Mouse (Mus musculus): ENCODE measurements around the gene Rab11fip5.
A peak's percentile ranks its signal among the peaks of the same experiment; 100 is the strongest.

Gene Rab11fip5

DNA sequence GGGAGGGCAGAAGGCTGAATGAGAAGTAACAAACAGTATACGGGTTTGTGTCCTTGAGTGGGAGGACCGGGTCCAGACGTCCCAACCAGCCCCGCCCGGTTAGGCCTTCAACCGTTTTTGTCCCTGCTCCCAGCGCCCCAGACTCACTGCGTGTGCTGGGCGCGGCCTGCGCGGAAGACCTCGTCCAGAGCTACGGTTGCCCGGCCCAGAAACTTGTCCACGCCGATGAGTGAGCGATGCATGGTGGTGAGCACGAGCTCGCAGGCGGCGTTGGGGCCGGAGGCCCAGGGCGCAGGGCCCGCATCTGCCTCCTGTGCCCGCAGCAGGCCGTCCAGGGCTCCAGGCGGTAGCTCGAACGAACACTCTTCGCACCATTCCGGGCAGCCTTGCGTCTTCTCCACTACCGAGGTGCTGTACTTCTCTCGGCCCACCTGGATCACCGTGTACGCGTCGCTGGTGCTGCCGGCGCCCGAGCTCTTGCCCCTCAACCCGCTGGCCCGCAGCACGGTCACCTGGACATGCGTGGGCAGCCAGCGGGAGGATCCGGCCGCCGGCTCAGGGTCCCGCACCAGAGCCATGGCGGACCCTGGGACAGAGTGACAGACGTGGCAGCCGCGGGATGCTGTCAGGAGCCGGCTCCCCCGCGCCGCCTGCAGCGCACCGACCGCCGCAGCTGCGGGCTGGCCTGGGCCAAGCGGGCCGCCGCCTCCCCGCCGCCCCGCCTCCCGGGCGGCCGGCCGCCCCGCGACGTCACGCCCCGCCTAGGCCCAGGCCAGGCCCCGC lies at the start of gene Rab11fip5:
Gene Rab11fip5 (minus strand): TSS at position 684 of the 783 bp plus-strand sequence.
- no peak for DNase-seq

DNA sequence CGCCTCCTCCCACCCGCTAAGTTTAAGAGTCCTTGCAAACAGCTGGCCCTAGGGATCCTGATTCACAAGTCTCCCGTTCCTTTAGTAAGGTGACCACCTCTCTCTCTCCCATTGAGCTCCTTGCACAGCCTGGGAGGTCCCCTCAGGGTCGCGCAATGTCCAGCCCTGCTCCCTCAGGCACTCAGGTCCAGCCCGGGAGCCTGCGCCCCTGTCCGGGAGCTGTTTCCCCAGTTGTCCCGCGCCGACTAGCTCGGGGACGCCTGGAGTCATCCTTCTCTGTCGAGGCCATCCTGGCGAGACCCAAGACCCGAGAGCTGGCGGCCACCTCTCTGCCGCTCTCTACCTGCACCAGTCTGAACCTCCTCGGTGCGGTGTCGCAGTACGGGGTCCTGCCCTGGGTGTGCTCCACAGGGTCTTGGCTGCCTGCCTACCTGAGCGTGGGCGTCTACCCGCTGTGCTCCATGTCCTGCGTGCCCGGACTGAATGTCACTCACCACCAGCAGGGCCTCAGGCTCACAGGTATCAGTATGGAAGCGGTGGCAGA lies 49.5 kb upstream of the Rab11fip5 start, which contains the start of gene Noto:
Gene Noto (plus strand): TSS at position 51 of the 544 bp plus-strand sequence.
- DNase-seq: no peak

DNA sequence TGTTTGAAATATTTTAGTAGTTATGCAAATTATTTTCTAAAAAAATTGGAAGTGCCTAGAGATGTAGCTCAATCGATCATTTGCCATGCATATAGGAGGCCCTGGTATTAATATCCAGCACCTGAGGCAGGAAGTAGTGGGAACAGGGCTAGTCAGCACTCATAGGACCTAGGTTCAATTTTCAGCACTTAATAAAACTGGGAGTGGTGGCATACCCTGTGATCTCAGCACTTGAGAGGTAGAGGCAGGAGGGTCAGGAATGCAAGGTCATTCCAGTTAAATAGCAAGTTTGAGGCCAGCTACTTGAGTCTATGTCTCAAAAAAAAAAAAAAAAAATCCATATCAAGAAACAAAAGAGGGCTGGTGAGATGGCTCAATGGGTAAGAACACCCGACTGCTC lies 44.7 kb upstream of the Rab11fip5 start:
- no peak for DNase-seq

GRCm38 (mm10) chr6:85415829-85416228 lies 41.4 kb upstream of the Rab11fip5 start:
- DNase-seq: no peak

GRCm38 (mm10) chr6:85410771-85411273 lies 36.4 kb upstream of the Rab11fip5 start:
- DNase-seq: no peak

DNA sequence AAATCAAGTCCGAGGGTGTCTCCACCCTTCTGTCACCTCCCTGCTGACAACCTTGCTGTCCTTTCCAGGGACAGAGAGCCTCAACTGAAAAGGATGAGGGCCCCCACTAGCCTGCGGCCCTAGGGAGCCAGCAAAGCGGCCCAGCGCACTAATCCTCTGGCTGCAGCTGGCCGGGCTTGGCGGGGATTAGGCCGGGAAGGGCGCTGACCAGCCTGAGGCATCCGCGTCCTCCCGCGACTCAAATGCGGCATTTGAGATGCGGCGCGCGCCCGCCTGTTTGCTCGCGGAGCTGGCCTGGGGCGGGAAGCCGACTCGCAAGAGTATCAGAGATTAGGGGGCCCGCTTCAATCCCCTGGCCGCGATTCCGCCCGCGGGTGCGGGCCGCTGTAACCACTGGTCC lies 34.6 kb upstream of the Rab11fip5 start:
- DNase-seq: no peak

- DNase-seq: no peak
Measured at GRCm38 (mm10) chr6:85403039-85403438, 28.6 kb upstream of the Rab11fip5 start.

DNA sequence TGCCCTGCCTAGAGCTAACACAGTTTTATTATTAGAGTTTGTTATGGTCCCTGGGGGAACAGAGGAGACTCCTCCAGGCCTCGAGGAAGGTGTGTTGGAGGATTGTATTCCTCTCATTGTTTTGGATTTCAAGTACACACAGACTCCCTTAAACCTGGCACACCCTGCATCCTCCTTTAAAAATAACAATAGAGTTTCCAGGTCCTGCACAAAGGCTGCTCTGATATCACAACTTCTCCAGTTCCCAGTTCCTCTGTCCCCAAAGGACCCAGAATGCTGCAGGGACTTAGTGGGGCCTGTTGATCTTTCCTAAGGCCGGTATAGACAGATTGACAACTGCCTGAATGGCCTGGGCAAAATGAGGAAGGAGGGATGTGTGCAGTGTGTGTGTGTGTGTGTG lies 28.2 kb upstream of the Rab11fip5 start:
- no peak for DNase-seq

GRCm38 (mm10) chr6:85399715-85400114 lies 25.3 kb upstream of the Rab11fip5 start:
- DNase-seq: no peak

DNA sequence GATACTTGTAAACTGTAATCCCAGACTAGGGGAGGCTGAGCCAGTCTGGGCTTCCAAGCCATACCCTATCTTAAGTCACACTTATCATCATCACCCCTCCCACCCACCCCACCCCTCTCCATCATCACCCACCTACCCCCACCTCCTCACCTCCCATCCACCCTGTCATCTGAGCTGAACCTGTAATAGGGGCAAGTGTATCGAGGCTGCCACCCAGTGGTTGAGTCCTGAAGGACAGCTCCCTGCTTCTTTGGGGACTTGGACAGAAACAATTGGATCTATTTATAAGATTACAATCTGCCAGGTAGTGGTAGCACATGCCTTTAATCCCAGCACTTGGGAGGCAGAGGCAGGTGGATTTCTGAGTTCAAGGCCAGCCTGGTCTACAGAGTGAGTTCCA lies 22.7 kb upstream of the Rab11fip5 start:
- DNase-seq: no peak

- no peak for DNase-seq
Measured at GRCm38 (mm10) chr6:85395360-85395759, 20.9 kb upstream of the Rab11fip5 start.

- peak; percentile 47 for DNase-seq
Measured at GRCm38 (mm10) chr6:85391803-85392202, 17.4 kb upstream of the Rab11fip5 start.

- no peak for DNase-seq
Measured at GRCm38 (mm10) chr6:85388608-85389007, 14.2 kb upstream of the Rab11fip5 start.

GRCm38 (mm10) chr6:85382791-85383190 lies 8.4 kb upstream of the Rab11fip5 start:
- DNase-seq: no peak

- no peak for DNase-seq
Measured at GRCm38 (mm10) chr6:85381648-85382020, 7.2 kb upstream of the Rab11fip5 start.

DNA sequence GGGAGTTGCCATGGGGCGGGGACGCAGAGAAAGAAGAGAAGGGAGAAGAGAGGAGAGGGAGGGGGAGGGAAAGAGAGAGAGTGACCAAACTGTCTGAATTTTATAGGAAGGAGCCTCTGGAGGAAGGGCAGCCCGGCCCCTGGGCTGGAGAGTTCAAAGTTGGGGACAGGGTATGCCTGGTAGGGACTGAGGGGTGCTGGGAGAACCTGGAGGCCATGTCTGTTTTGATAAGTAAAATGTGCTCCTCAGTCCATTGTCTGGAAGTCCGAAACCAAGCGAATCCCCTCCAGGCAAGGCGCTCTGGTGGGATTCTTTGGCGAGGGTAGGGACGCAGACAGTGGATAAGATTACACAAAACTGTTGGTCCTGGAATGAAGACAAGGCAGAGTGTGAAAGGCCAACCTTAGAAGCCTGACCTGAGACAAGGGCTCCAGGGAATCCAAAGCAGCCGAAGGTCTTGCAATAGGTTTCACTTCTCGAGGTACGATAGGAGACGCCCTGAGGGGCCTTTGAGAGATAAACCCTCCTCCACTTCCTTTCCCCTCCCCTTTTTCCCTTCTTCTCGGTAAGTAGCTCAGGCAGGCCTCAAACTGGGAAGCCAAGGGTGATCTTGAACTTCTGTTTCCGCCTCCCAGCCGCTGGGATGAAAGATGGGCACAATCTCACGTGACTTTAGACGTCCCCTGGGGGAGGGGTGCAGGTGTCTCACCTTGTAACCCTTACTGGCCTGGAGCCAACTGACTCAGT lies 6.6 kb upstream of the Rab11fip5 start:
- DNase-seq: peak; percentile 34

GRCm38 (mm10) chr6:85380201-85380900 lies 5.9 kb upstream of the Rab11fip5 start:
- peak; percentile 75 for DNase-seq

- DNase-seq: peak; percentile 14
Measured at GRCm38 (mm10) chr6:85378629-85379028, 4.2 kb upstream of the Rab11fip5 start.

GRCm38 (mm10) chr6:85377876-85378275 lies 3.4 kb upstream of the Rab11fip5 start:
- DNase-seq: no peak

- DNase-seq: no peak
Measured at GRCm38 (mm10) chr6:85377066-85377734, 2.8 kb upstream of the Rab11fip5 start.

DNA sequence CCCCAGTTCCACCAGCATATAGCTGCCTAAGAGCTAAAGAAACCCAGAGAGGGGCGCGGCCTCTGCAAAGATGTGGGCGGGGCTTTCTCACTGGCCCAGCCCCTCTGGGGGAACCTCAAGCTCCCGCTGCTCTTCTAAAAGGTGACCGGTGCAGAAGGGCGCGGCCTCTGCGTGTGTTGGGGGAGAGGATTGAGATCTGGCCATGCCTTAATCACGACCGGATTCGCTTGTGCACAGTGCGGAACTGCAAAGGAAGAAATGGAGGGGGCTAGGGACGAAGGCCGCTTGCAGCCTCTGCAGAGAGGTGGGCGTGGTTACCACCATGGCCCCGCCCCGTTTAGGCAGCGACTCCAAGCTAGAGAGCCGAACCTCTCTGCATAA lies 290 bp upstream of the Rab11fip5 start:
- peak; percentile 97 for DNase-seq

GRCm38 (mm10) chr6:85373066-85373860 lies 1.2 kb downstream of the Rab11fip5 start:
- DNase-seq: no peak

Data from cerebellum, adult 11-12 months (tissue).